Mouse (Mus musculus): ENCODE measurements around the gene Pcolce2.
"Not testable (repeated sequence)": the region's sequence is repeated elsewhere in the genome, so short reads cannot be mapped to it uniquely, and the experiment has no call there.

Pcolce2 gene

DNA sequence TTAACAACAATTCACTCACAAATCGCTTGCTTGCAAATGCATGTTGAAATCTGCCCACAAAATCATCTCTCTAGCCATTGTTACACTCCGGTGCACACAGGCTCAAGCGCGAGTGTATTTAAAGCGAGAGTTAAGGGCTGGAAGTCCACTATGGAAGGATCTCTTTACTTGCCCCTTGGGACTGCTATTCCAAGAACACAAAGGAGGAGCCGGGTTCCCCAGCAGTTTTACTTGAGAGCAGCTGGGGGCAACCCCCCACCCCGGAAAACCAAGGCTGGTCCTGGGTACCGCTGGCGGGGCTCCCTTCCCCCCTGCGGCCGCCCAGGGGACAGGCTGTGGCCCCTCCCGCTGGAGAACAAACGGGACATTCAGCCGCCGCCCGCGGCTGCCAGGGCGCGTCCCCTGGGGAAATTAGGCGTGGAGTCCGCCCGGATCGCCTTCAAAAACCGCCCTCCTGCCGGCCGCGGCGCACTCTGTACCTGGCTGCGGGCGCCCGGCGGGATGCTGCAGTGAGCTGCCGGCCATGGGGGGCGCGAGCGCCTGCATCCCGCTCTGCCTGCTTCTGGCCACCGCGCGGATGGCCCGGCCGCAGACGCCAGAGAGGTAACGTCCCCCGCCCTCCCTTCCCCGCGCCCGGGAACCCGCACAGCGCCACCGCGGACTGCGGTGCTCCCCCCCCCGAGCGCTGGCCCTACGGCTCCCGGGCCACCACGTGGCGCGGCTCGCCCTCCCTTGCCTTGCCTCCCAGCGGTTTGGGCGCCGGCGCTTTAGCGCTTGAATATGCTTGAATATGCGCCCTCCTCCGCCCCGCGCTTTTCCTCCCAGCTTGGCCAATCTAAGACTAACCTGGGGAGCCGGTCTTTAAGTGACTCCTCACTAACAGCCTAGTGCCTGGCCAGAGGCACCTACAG lies at the start of gene Pcolce2:
Gene Pcolce2 (plus strand): TSS at position 331 of the 911 bp plus-strand sequence.
- peak; percentile 82 for DNase-seq (ENCODE audit: extremely low spot score, low spot score)

DNA sequence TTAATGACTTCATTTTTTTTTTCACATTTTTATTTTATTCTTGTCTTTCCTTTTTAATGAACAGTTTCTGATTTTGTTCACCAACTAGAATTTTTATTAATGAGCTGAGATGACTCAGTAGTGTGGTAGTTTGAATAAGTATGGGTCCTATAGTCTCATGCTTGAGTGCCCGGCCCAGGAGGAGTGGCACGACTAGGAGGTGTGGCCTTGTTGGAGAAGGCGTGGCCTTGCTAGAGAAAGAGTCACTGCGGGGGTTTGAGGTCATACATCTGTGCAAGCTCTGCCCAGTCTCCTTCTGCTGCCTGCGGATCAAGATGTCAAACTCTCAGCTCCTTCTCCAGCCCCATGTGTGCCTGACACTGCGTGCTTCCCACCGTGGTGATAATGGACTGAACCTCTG lies 49.3 kb upstream of the Pcolce2 start:
- DNase-seq (ENCODE audit: extremely low spot score, low spot score): no peak

DNA sequence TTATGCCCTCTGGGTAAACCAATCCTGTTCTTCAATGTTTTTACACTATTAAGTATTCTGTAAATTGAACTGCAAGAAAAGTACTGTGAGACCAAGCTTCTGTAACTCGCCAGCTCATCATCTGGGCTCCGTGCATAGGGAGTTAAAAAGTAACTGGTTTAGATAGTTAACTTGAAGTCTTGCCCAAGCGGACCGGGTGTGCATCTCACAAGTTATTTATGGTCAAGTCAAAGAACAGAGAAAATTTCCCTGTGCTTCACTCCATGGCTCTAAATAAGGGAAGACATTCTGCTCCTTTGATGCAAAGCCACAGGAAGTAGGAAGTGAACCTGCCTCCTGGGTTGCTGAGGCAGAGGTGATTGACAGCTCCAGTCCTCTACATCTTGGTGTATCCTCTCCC lies 43.1 kb upstream of the Pcolce2 start:
- DNase-seq (ENCODE audit: extremely low spot score, low spot score): no peak

DNA sequence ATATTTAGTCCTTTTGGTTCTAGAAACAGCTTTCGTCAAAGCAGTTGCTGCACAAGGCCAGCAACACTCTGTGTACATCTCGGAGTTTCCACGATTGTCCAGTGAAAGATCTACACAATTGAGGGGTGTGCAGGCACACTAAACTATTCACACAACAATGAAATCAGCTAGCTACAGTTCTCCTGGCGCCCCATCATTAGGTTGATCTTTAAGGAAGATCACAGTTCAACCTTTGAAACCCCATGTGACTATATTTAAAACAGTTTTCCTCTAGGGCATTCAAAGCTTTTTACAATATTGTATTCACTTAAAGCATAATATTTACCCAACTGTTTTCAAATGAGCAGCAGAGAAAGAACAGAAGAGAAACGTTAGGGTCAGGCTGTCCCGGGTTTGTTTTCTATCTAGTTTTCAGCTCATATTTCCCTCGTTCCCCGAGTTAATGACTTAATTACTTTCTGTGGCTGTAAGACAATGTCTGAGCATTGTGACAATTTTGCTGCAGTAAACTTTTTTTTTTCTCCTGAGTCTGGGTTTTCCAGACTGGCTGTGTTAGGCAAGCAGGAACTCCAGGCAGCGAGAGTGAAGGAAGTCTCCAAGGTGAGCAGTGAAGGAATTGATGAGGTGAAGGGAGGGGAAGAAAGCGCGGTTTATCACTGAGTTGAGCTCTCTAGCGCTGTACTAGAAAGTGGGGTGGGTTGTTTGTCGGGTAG lies 39.8 kb upstream of the Pcolce2 start:
- DNase-seq (ENCODE audit: extremely low spot score, low spot score): no peak

DNA sequence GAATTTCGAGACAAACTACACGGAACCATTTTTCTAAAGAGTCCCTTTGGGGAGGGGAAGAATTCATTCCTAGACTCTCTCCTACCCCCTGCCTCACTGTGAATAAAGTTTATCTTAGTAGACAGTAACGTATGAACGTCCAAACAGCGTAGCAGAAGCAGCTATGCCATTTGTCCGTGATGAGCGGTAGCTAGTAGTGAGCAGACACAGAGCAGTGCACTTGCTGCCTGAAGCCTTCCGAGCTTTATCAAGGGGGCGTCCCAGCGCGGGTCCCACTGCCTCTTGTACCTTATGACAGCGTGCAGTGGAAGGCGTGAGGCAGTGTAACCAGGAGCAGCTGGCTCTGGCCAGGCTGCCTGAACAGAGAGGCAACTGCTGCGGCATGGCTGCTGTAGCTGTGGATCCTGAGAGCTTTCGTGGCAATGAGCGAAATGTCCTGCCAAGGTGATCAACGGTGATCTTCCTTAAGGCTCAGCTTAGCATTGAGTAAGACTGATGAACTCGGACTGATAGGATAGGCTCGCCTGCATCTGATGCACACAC lies 39.2 kb upstream of the Pcolce2 start:
- no peak for DNase-seq (ENCODE audit: extremely low spot score, low spot score)

DNA sequence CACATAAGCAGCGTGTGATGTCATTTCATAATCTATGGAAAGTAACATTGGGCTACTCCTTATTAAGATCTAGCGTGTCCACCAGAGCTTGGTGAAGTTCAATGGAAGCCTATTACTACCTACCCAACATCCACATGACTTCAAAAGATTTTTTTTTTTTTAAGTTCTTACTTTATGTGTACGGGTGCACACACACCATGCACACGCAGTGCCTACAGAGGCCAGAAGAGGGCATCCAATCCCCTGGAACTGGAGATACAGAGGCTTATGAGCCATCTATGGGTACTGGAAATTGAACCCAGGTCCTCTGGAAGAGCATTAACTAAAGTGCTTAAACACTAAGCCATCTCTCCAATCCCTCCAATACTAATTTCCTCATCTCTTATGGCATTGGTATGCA lies 38.0 kb upstream of the Pcolce2 start:
- no peak for DNase-seq (ENCODE audit: extremely low spot score, low spot score)

DNA sequence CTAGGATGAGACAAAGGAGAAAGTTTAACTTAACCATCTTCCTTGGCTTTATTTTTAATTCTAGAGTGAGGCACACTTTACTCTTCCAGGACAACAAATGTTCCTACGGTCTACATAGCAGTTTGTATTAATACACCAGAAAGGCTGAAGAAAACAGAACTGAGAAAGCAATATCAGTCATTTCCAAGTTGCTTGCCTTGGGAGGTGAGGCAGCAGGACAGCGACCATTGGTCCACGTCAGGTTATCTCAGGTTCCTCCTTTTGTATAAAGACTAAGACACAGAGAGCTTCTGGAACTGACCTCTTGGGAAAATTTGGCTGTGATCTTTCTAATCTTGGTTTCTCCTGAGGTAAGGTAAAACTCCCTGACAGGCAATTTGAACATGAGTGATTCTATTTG lies 34.6 kb upstream of the Pcolce2 start:
- DNase-seq (ENCODE audit: extremely low spot score, low spot score): no peak

DNA sequence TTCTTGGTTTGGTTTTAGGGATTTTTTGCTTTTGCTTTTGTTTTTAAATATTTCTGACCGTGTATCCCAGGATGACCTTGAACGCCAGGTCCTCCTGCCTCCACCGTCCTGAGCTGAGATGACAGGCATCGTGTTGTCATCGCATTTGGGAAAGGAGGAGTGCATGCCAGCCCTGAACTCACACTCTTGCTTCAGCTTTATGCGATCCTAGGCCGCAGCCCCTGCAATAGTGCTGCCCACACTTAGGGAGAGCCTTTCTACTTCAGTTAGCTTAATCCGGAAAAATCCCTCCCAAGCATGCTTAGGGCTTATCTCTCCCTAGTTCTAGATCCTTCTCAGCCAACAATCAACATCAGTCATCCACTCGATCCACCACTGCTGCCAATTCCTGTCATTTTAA lies 34.1 kb upstream of the Pcolce2 start:
- no peak for DNase-seq (ENCODE audit: extremely low spot score, low spot score)

DNA sequence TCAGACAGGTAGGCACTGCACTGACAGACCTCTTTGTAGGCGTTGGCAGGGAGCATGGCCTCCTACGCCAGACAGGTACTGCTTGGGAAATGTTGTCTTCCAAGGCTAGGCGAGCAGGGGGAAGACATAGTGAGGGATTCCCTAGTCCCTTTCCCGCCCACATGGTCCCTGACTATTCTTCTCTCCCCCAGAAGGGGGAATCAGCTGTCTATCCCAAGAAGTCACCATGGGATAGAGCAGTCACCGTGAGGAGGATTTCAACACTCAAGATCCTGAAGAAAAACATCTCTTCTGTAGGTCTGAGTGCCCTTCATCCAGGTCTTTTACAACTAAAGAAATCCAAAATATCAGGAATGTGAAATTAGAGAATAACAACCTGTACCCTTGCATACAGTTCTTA lies 30.2 kb upstream of the Pcolce2 start:
- no peak for DNase-seq (ENCODE audit: extremely low spot score, low spot score)

DNA sequence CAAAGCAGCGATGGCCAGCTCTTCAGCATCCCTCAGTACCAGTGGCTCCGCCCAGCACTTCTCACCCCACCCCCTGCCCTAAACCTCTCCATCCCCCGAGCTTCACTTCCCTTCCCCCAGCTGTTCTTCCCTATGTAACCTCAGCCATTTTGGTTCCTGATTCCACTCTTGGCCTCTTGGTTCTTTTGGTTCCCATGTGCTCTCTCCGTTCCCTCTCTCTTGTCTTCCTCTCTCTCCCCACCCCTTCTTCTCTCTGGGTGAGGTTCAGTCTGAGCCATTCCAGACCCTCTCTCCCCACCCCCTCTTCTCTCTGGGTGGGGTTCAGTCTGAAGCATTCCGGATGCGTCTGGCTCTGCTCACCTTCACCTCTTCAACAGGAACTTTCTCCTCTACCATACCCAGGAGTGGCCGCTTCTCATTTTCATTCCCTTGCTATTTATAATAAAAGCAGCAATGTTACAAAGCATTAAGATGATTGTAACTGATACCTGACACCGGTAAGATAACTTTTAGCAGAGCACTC lies 25.1 kb upstream of the Pcolce2 start:
- no peak for DNase-seq (ENCODE audit: extremely low spot score, low spot score)

DNA sequence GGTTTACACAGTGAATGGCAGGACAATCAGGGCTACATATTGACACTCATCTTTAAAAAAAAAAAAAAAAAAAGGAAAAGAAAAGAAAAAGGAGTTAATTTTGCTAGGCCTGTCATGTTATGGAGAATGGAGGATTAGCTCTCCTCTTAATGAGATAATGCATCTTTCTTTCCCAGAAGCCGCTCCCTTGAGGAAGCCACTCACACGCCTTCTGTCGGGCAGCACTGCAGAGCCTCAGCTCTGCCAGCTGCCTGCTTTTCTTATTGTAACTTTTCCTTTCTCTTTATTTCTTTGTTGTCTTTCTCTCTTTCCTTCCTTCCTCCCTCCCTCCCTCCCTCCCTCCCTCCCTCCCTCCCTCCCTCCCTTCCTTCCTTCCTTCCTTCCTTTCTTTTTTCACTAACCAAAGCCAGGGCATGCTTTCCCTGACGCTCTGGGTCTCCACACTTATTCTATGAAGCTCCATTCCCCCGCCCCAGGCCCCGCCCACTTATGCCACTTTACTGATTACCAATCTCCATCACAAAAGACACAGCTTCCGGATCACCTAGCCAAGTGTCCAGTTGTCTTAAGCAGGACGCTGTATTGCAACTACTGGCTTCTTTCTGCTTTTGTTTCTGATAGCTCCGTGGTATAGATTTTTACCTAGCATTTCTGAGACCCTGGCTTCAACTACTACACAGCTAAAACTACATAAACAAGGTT lies 23.8 kb upstream of the Pcolce2 start:
- no peak for DNase-seq (ENCODE audit: extremely low spot score, low spot score)

DNA sequence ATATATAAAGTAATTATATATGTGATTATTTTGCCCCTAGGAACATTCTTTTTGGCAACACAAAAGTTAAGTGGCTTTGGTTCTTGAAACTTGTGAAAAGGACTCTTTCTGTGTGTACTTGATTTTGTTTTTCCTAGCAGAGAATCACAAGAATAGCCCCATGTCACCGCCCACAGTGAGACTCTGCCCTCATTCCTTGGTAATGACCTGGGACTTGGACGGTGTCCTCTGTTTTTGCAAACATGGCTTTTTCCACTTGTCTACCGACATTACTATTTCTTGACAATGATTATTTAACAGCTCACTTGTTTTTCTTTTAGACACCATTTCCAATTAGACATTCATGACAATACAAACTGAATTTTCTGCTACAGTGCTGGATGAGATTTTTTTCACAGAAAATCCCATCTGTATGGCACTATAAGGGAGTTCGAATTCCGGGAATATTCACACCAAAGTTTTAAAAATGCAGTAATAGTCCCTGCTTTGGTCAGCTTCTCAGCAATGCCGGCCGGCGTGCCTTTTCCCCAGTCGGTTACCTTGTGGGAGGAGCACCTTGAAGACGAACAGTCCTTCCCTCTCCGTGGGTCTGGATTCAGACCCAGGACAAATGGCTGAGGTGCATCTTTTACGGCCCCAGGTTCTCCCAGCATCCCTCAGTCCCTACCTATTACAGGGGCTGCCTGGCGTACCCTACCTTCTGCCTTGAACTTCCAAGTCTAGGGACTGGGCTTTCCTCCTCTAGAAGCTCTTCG lies 22.4 kb upstream of the Pcolce2 start:
- DNase-seq (ENCODE audit: extremely low spot score, low spot score): no peak

DNA sequence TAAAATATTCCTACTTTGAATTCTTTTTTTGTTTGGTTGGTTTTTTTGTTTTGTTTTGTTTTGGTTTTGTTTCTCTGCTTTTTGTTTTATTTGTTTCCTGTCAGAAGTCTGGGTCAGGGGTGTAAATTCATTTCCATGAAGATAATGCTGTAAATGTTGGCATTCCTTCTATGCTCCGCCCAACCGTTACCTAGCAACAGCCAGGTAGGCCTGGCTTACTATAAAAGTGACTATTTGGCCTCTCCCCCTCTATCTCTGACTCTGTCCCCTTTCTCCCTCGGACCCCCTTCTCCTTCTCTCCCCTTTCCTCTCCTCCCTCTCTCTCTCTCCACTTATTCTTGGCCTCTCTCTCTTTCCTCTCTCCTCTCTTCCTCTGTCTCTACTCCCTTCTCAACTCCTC lies 21.4 kb upstream of the Pcolce2 start:
- DNase-seq (ENCODE audit: extremely low spot score, low spot score): no peak

DNA sequence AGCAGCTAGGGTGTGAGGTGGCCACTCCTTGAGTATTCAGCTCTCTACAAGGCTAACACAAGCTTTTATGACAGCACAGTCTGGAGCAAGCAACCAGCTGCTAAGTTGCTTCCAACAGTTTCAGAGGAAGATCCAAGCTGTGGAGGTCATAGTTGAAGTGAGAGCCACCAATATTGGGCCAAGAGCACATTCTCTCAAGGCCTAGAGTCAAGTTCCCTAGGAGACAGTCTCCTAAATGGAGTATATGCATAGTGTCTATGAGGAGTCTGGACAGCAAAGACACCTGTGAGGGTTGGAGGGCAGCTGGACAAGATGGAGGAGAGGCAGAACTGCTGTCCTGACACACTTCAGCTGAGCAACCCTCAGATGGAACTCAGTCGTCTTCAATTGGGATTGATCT lies 18.8 kb upstream of the Pcolce2 start:
- DNase-seq (ENCODE audit: extremely low spot score, low spot score): no peak

DNA sequence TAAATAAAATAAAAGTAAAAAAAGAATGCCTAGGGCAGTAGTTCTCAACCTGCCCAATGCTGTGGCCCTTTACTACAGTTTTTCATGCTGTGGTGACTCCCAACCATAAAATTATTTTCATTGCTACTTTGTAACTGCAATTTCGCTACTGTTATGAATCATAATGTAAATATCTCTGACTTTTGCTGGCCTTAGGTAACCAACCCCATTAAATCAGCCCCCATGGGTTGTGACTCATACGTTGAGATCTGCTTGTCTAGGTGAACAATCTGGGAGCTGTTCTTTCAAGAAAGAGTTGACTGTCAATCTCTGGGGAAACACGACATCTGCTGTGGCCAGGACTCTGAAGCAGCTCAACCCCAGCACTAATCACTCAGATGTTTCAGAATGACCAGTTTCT lies 13.3 kb upstream of the Pcolce2 start:
- no peak for DNase-seq (ENCODE audit: extremely low spot score, low spot score)

DNA sequence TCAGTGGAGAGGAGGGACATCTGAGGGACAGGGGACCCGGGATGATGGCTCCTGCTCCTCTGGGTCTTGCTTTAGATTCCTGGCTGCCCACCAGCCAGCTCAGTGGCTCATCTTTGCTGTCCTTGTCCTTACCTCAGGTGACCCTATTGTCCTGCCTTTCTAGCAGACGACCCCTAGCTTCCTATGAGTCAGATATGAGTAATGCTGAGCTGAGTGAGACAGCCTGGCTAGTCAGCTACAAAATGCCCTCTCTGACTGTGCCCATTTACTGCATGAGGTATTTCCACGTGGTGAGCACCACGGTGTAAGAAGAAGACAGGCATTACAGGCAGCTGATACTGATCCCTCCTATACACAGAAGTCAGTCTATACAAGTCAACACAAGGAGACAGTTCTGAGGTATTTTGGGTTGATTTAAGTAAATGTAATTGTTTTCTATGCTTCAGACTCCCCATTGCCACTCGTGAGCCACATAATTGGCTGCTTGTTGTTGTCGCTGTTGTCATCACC lies 8.9 kb upstream of the Pcolce2 start:
- DNase-seq (ENCODE audit: extremely low spot score, low spot score): no peak

DNA sequence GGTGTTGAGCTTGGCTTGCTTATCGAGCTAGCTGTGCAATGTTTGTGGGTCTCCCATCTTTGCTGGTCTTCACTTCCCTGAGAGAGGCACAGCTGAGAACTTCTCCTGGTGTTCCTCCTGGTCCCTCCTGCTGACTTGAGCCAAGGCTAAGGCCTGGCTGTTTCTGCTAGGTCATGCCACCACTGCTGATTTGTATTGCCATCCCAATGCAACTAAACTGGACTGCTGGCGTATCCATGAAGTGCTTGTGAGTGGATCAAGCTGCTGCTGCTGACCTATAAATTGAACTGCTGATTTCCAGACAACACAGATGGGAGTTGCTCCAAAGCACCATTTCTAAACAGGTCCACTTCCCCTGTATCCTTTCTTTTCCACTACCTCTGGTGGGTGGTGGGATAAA lies 7.8 kb upstream of the Pcolce2 start:
- not testable (repeated sequence) for DNase-seq (ENCODE audit: extremely low spot score, low spot score)

DNA sequence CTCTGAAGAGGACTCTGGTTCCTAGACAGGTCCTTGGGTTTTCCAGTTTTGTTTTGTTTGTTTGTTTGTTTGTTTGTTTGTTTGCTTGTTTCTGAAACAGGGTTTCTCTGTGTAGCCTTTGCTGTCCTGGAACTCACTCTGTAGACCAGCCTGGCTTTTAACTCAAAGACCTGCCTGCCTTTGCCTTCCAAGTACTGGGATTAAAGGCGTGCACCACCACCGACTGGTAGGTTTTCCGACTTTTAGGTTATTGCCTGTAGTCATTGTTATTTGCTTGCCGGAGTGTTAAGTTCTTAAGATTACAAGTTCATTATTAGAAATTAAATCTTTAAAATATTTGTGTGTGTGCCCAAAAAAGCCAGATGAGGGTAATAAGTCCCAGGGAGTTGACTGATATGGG lies 1.0 kb upstream of the Pcolce2 start:
- DNase-seq (ENCODE audit: extremely low spot score, low spot score): no peak

DNA sequence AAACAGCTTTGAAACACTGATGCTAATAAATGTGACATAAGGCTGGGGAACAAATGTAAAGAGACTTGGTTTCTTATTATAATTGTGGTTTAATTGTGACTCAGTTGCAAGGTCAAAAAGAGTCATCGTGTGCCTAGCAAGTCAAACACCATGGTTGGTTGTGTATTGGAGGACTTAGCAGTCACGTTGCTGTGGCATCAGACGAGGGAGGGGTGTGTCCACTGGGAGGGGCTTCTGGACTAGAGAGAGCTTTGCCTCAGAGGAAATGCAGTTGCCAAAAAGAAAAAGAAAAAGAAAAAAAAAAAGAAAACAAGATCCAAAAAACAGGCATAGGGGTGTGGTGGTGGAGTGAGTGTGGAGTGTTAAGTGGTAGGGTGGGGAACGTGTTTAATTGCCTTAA lies 2.5 kb downstream of the Pcolce2 start:
- no peak for DNase-seq (ENCODE audit: extremely low spot score, low spot score)

DNA sequence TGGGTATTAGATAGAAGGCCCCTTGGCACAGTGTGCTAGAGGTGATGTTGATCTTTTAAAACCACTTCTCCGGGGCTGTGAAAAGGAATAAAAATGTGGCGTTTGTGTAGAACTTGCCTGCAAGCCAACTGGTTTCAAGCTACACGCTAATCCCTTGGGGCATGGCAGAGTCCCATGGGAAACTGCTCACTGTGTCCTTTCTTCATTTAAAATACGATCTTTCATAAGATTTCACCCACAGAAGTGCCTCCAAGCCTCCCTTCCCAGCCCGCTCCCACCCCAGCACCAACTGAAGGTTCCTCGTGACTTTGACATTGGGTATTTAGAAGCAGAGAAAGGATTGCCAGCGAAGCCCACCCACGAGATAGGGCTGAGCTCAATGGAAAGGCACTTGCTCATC lies 8.5 kb downstream of the Pcolce2 start:
- DNase-seq (ENCODE audit: extremely low spot score, low spot score): no peak

DNA sequence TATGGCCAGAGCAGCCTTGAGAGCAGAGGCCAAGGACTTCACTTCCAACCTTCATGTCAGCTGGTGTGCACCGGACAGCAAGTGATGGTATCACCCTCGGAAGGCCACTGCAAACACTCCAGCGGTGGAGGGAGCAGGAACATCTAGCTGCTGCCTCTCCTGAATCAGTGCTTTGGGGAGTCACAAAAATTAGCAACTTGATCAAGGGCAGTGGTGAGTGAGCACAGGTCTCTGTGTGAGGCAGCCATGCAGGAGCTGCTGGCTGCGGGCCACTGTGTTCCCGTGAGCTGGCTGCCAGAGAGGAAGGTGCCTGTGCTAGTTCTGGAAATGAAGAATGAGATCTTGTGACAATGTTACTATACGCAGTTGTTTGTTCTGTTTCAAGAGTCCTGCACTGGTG lies 16.0 kb downstream of the Pcolce2 start:
- DNase-seq (ENCODE audit: extremely low spot score, low spot score): no peak
